Mouse (Mus musculus) liver, embryonic 15.5 days (tissue): ENCODE results near the gene Peg12. TPM values are rescaled to one million over a fixed set of nuclear protein-coding genes. Genes with fewer than 3 reads are reported as not detected.

Experiments used
- ATAC-seq: fragments of 200-750 bp; cut with Nextera tagmentation; 2 replicates; pipeline ENCODE4 v1.8.0; 2017; ENCODE audit warnings: moderate number of reproducible peaks, mild to moderate bottlenecking, moderate library complexity; ENCODE audit not compliant: insufficient read depth
- H3K27ac ChIP-seq: fragments of 300-500 bp; sonication (generic); replicated peaks from 2 replicates; pipeline ENCODE4 v1.5.1; 2015; ENCODE audit warnings: mild to moderate bottlenecking, inconsistent platforms
- H3K27me3 ChIP-seq: fragments of 300-500 bp; sonication (generic); 2 replicates; pipeline ENCODE4 v1.6.1; 2015; ENCODE audit warnings: mild to moderate bottlenecking, inconsistent platforms
- H3K36me3 ChIP-seq: fragments of 300-500 bp; sonication (generic); replicated peaks from 2 replicates; pipeline ENCODE4 v1.6.1; 2015; ENCODE audit warnings: moderate library complexity, mild to moderate bottlenecking, inconsistent platforms
- H3K4me1 ChIP-seq: fragments of 300-500 bp; sonication (generic); replicated peaks from 2 replicates; pipeline ENCODE4 v1.6.1; 2015; ENCODE audit warnings: inconsistent platforms
- H3K4me2 ChIP-seq: fragments of 300-500 bp; sonication (generic); 2 replicates; pipeline ENCODE4 v1.6.1; 2015; ENCODE audit warnings: moderate library complexity, mild to moderate bottlenecking, inconsistent platforms
- H3K4me3 ChIP-seq: fragments of 300-500 bp; sonication (generic); replicated peaks from 2 replicates; pipeline ENCODE4 v1.5.1; 2015; ENCODE audit warnings: mild to moderate bottlenecking, inconsistent platforms
- H3K9ac ChIP-seq: fragments of 300-500 bp; sonication (generic); 2 replicates; pipeline ENCODE4 v1.6.1; 2015; ENCODE audit warnings: moderate library complexity, mild to moderate bottlenecking, inconsistent platforms
- H3K9me3 ChIP-seq: fragments of 300-500 bp; sonication (generic); replicated peaks from 2 replicates; pipeline ENCODE4 v1.6.1; 2016; ENCODE audit warnings: inconsistent platforms
- WGBS: fragments of 180-500 bp; shearing (Covaris S2); methylation state at CpG from one replicate; pipeline ENCODE4 v1.1.7; 2015; ENCODE audit warnings: mixed read lengths; ENCODE audit not compliant: insufficient replicate concordance; 5-methylcytosine and 5-hydroxymethylcytosine counted together
- polyA plus RNA-seq: library from polyadenylated mRNA; unstranded; fragments of >200 nt; fragmentation: Nextera tagmentation; extraction: Ambion mirVana; gene quantifications from 2 replicates; pipeline ENCODE4 v1.2.1, GENCODE M21; 2015

Gene Peg12
- 1.6 and 1.7 TPM in 2 replicates for polyA plus RNA-seq

DNA sequence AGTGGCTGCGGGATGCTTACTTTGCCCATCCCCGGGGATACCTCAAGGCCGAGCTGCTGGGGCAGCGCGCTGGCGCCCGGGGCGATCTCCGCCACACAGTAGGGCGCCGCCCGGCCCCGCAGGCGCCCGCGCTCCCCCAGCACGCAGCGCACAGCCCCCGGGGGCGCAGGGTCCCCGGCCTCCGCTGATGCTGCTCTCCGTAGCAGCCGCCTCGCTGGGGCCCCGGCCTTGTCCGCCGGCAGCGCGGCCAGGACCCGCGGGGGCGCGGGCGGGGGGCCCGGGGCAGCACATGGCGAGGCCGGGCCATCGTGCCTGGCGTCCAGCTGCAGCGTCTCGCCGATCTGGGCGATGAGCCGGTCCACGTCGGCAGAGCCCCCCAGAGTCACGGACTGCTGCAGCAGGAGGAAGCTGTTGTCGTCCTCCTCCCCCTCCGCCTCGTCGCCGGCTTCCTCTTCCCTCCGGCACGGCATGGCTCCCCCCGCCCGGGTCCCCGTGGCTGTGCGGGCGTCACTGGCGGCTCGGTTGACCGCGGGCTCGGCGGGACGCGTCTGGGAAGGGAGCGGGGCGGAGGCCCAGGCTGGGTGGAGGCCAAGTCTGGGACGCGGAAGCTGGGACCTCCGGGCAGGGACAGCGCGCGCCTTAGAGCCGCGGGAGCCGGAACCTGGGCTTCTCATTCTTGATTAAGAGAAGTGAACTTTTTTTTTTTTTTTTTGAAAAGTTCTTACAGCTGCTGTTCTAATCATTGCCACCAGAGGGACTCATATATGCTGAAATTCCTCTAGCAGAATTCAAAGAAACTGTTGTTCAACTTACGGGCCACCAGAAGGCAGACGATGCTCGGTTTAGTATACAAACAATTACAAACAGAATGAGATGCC lies at the start of gene Peg12:
Peg12 (minus strand) TSS at position 633 of the 878 bp plus-strand sequence.
- no peak within 1 kb of the TSS for H3K27ac ChIP-seq
- H3K9me3 ChIP-seq: no peaks in the 10 kb centered on the region
- H3K9ac ChIP-seq: peak within 1 kb of the TSS; percentile 25; the same call in 1 of the 2 replicates
- H3K4me1 ChIP-seq: no peaks in the 10 kb centered on the region
- WGBS: 13% methylated on average over 61 of the region's 82 CpGs
- peaks cover 12% of the 10 kb centered on the region; the same call in 1 of the 2 replicates for H3K27me3 ChIP-seq
- H3K4me2 ChIP-seq: peak within 1 kb of the TSS; percentile 67
- no peaks in the 10 kb centered on the region for H3K36me3 ChIP-seq
- H3K4me3 ChIP-seq: peak within 1 kb of the TSS; percentile 49
- peak; percentile 61 for ATAC-seq

DNA sequence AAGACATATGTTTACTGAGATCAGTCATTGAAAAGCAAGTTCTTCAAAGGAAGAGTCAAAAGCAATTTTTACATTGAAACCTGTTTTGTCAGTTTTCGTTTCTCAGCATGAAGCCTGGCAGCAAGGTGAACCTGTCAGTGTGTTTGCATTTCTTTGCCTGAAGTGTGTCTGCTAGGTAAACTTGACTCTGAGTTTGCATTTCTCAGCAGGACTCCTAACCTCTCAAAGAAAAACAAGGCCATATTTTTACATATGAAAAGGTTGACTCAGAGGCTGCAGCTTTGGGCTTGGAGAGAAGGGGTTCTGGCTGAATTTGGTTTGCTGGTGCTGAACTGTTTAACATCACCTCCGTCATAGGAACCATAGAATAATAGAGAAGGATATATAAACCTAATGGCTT lies 21.8 kb upstream of the Peg12 start:
- no peak for ATAC-seq
- H3K36me3 ChIP-seq: no peaks in the 10 kb centered on the region
- no peak overlapping the region for H3K27ac ChIP-seq
- no peaks in the 10 kb centered on the region for H3K9me3 ChIP-seq
- no peaks in the 10 kb centered on the region for H3K4me1 ChIP-seq
- H3K4me3 ChIP-seq: no peak overlapping the region
- no peak overlapping the region for H3K4me2 ChIP-seq
- WGBS: 21% methylated on average over 2 of the region's 2 CpGs
- H3K9ac ChIP-seq: no peak overlapping the region
- H3K27me3 ChIP-seq: no peaks in the 10 kb centered on the region

DNA sequence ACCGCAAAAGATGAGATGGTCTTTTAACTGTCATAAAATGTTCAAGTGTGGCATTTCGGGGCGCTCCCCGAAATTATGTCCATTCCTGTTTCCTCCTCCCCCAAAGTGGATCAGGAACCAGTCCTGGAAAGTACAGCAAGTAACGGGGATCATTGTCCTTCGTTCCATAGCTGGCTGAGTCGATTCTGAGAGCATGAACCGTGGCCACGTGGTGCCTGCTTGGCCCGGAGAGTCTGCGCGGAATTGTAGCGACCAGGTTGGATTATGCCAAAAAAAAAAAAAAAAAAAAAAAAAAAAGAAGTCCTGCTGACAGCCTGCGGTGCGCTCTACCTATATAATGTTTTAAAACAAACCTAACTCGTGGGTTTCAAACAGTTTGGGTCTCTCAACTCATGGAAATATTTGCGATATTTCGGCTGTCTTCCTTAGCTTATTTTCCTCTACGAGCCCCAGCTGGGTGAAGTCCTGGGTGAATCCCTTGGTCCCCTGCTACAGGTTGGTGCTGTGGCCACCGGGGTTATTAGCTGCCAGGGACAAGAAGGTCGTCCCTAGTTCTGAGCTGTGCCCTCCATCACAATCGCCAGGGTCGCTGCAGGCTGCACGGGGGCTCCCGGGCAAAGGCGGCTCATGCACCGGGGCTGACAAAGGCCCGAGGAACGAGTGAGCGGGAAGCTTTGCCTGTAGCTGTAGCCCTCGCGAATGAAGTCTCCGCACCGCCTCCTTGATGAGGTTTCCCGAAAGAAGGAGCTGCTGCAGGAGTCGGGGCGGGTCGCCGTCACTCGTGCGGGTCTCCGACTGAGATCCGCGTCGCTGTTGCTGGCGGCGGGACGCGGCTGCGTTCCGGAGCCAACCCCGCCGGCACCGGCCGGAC lies 1.1 kb downstream of the Peg12 start:
- no peaks in the 10 kb centered on the region for H3K4me1 ChIP-seq
- H3K9me3 ChIP-seq: no peaks in the 10 kb centered on the region
- ATAC-seq: no peak
- peaks cover 12% of the 10 kb centered on the region; the same call in 1 of the 2 replicates for H3K27me3 ChIP-seq
- peak overlapping the region; percentile 49 for H3K4me3 ChIP-seq
- no peaks in the 10 kb centered on the region for H3K36me3 ChIP-seq
- H3K27ac ChIP-seq: no peak overlapping the region
- peak overlapping the region; percentile 67 for H3K4me2 ChIP-seq
- 23% methylated on average over 55 of the region's 55 CpGs for WGBS
- no peak overlapping the region for H3K9ac ChIP-seq

DNA sequence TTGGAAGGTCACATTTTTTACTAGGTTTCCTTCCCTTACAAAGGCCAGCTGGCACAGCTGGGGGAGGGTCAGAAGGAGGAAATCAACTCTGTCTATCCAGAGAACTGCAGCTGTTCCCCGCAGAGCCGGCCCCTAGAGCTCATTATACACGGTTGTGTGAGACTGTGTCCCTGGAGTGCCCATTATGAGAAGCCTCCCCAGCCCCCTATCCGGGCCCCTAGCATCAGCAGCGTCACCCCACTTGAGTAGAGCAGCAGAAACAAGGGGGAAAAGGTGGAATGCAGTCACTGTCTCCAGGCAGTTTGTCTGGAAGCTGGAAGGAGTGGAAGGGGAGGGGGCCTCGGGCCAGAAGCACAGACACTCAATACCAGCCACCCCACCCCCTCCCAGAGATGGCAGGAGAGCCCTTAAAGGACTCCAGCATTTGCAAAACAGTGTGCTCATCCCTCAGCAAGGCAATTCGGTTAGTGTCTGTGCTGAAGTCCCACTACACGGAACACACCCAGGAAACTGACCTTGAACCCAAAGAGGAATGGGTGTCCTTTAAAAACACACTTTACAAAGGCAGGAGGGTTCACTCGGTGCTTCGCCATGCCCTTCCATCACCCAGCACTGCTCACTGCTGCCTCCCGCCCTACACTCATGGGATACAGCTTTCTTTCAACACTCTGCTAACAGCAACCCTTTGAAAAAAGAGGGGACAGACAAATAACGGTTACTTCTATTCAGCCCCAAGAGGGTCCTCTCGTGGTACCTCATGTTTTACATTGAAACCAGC lies 1.9 kb downstream of the Peg12 start:
- Histone ChIP-seq H3K36me3 (no peaks in the 10 kb centered on the region), H3K4me2 (peak overlapping the region; percentile 67; the same call in 1 of the 2 replicates), H3K9ac (no peak overlapping the region), H3K9me3 (no peaks in the 10 kb centered on the region), H3K4me1 (no peaks in the 10 kb centered on the region), H3K27ac (no peak overlapping the region), H3K27me3 (peaks cover 12% of the 10 kb centered on the region; the same call in 1 of the 2 replicates), H3K4me3 (peak overlapping the region; percentile 49; the same call in 1 of the 2 replicates)
- WGBS: 28% methylated on average over 13 of the region's 13 CpGs
- ATAC-seq: no peak

DNA sequence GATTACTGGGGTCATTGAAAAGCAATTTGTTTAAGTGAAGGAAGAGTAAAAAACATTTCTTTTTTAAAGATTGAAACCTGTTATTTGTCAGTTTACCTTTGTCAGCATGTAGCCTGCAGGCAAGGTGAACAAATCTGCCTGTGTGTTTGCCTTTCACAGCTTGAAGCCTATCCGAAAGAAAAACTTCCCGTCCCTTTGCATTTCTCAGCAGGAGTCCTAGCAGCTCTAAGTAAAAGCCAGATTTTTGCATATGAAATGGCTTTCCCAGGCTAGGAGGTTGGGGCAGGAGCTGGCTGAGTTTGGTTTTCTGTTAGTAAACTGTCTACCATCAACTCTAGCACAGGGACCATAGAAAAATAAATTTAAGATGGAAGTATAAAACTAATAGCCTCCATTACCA lies 12.0 kb downstream of the Peg12 start:
- no peak overlapping the region for H3K4me2 ChIP-seq
- H3K4me3 ChIP-seq: no peak overlapping the region
- H3K27me3 ChIP-seq: no peaks in the 10 kb centered on the region
- H3K9ac ChIP-seq: no peak overlapping the region
- ATAC-seq: no peak
- H3K27ac ChIP-seq: no peak overlapping the region
- no peaks in the 10 kb centered on the region for H3K36me3 ChIP-seq
- H3K4me1 ChIP-seq: no peaks in the 10 kb centered on the region
- H3K9me3 ChIP-seq: no peaks in the 10 kb centered on the region
- 29% methylated on average over 2 of the region's 2 CpGs for WGBS

DNA sequence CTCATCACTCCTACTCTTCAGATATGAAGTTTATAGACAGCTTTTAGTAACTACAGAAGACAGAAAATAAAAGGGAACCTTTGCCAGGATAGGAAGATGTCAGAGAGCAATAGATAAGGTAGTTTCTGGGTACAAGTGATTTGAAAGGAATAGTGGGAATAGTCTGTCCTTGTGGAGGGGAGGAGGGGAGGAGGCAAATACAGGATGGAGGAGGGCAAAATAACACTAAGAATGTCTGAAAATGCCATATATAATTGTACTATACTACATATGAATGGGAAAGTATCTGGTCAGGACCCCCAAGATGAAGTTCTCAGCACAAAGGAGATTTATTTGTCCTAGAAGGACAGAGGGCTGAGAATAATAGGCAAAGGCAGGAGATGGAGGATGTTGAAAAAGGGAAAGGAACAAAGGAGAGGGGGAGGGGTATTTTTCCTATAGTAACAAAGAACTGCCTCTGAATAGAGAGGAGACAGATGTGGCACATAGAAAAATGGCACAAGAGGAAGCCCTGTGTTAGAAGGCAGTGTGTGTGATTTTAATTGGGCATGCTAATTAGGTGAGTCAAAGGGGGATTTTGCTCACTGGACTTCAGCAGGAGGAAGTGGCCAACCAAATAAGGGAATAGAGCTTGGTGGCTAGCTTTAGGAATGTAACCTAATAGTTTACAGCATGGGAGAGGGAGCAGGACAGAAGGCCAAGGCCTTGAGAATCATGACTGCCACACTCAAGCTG lies 18.7 kb downstream of the Peg12 start:
- no peak for ATAC-seq
- H3K36me3 ChIP-seq: no peaks in the 10 kb centered on the region
- H3K27me3 ChIP-seq: no peaks in the 10 kb centered on the region
- H3K9ac ChIP-seq: no peak overlapping the region
- no peaks in the 10 kb centered on the region for H3K4me1 ChIP-seq
- no peak overlapping the region for H3K4me3 ChIP-seq
- H3K4me2 ChIP-seq: no peak overlapping the region
- no peaks in the 10 kb centered on the region for H3K9me3 ChIP-seq
- no peak overlapping the region for H3K27ac ChIP-seq

DNA sequence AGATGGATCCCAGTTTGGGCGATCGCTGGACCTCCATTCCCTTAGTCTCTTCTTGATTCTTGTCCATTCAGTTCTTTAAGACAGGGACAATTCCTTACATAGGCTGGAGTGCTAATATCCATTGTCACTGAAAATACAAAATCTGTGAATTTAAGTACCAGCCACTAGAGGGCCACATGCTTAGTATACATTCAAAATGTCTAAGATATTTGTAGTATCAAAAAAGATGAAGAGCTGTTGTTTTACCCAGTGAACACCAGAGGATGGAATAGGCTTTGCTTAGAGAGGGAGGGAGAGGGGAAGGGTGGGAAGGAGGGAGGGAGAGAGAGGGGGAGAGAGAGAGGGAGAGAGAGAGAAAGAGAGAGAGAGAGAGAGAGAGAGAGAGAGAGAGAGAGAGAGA lies 27.9 kb downstream of the Peg12 start:
- Histone ChIP-seq H3K27ac (no peak overlapping the region), H3K9me3 (no peaks in the 10 kb centered on the region), H3K9ac (no peak overlapping the region), H3K4me3 (no peak overlapping the region), H3K36me3 (no peaks in the 10 kb centered on the region), H3K4me2 (no peak overlapping the region), H3K4me1 (no peaks in the 10 kb centered on the region), H3K27me3 (no peaks in the 10 kb centered on the region)
- WGBS: 28% methylated on average over 2 of the region's 2 CpGs
- no peak for ATAC-seq

DNA sequence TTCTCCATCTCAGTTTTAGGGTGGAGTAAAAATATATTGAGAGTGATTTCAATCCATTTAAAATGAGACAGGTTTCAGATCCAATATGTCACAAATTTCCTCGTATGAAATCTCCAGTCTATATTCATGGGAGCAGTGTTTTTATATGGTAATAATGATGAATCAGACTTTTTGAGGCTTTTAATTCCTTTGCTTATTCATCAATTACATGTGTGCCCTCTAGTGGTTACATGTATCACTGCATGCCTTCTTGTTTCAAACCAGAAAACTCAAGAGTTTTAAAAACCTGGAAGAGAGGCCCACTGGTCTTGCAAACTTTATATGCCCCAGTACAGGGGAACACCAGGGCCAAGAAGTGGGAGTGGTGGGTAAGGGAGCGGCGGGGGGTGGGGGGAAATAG lies 31.1 kb downstream of the Peg12 start:
- ATAC-seq: no peak
- H3K9me3 ChIP-seq: no peaks in the 10 kb centered on the region
- H3K36me3 ChIP-seq: no peaks in the 10 kb centered on the region
- no peak overlapping the region for H3K4me3 ChIP-seq
- H3K27me3 ChIP-seq: no peaks in the 10 kb centered on the region
- no peak overlapping the region for H3K27ac ChIP-seq
- WGBS: 18% methylated on average over 3 of the region's 3 CpGs
- H3K4me2 ChIP-seq: no peak overlapping the region
- no peaks in the 10 kb centered on the region for H3K4me1 ChIP-seq
- no peak overlapping the region for H3K9ac ChIP-seq

DNA sequence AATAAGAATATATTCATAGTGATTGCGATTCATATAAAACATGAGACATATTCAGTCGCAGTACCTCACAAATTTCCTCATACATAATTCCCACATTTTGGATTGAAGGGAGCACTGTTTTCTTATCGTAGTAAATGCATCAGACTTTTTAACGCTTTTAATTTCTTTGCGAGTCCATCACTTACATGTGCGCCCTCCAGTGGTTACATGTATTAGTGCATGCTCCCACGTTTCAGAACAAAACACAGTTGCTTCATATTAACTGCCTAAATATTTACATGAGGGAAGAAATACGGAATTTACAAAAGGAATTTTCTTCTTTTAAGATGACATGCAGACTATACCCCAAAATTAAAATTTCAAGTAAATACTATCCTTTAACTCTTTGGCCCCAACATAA lies 36.0 kb downstream of the Peg12 start:
- no peak for ATAC-seq
- Histone ChIP-seq H3K27ac (no peak overlapping the region), H3K9me3 (no peaks in the 10 kb centered on the region), H3K9ac (no peak overlapping the region), H3K36me3 (no peaks in the 10 kb centered on the region), H3K27me3 (no peaks in the 10 kb centered on the region), H3K4me1 (no peaks in the 10 kb centered on the region), H3K4me2 (no peak overlapping the region), H3K4me3 (no peak overlapping the region)
- 23% methylated on average over 8 of the region's 8 CpGs for WGBS

DNA sequence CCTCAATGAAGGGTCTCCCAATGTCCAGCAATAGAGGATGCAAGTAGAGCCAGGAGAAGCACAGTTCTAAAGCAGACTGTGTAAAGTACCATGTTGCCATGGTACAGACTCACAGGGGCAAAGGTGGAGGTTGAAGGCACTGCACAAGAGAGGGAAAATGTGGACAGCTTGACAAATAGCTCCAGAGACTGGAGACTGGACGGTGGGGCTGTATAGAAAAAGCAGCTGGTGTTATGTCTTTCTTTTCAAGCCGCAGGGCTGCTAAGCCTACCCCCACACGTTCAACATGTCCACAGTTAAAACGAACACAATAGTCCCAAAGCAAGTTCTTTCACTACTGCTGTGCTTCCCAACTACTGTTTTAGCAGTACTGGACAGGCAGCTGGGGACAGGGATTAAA lies 41.1 kb downstream of the Peg12 start:
- ATAC-seq: no peak
- 25% methylated on average over 4 of the region's 4 CpGs for WGBS
- H3K4me3 ChIP-seq: no peak overlapping the region
- H3K4me2 ChIP-seq: no peak overlapping the region
- no peaks in the 10 kb centered on the region for H3K36me3 ChIP-seq
- H3K9me3 ChIP-seq: no peaks in the 10 kb centered on the region
- H3K9ac ChIP-seq: no peak overlapping the region
- no peaks in the 10 kb centered on the region for H3K27me3 ChIP-seq
- 0 out of 2 replicates have a peak, but pooled peaks cover 2% of the 10 kb centered on the region for H3K4me1 ChIP-seq
- H3K27ac ChIP-seq: no peak overlapping the region
